Mouse (Mus musculus) lung, postnatal 0 days (tissue): Measurements from ENCODE around the gene Klhl7. TPM values are rescaled to one million over a fixed set of nuclear protein-coding genes. Genes with fewer than 3 reads are reported as not detected.

Experiments used
- ATAC-seq: fragments of 200-750 bp; cut with Nextera tagmentation; 2 replicates; pipeline ENCODE4 v1.8.0; 2017; ENCODE audit warnings: moderate library complexity
- DNase-seq: peaks from one replicate; pipeline ENCODE4 v3.0.0-alpha.2; 2016; ENCODE audit warnings: low spot score
- H3K27ac ChIP-seq: fragments of 300-500 bp; sonication (generic); 2 replicates; pipeline ENCODE4 v1.5.1; 2014; ENCODE audit warnings: antibody characterized with exemption, mild to moderate bottlenecking, low read length, mixed read lengths
- H3K27me3 ChIP-seq: fragments of 300-500 bp; sonication (generic); replicated peaks from 2 replicates; pipeline ENCODE4 v1.6.1; 2014; ENCODE audit warnings: low read length, mixed read lengths; ENCODE audit not compliant: insufficient read depth
- H3K36me3 ChIP-seq: fragments of 300-500 bp; sonication (generic); 2 replicates; pipeline ENCODE4 v1.6.1; 2014; ENCODE audit warnings: low read length, mixed read lengths; ENCODE audit not compliant: insufficient read depth
- H3K4me1 ChIP-seq: fragments of 300-500 bp; sonication (generic); 2 replicates; pipeline ENCODE4 v1.6.1; 2014; ENCODE audit warnings: antibody characterized with exemption, low read depth, low read length, mixed read lengths; ENCODE audit not compliant: insufficient read depth
- H3K4me2 ChIP-seq: fragments of 300-500 bp; sonication (generic); replicated peaks from 2 replicates; pipeline ENCODE4 v1.6.1; 2014; ENCODE audit warnings: low read depth, mild to moderate bottlenecking, low read length, moderate library complexity, mixed read lengths
- H3K4me3 ChIP-seq: fragments of 300-500 bp; sonication (generic); 2 replicates; pipeline ENCODE4 v1.5.1; 2014; ENCODE audit warnings: low read depth, low read length
- H3K9ac ChIP-seq: fragments of 300-500 bp; sonication (generic); replicated peaks from 2 replicates; pipeline ENCODE4 v1.6.1; 2014; ENCODE audit warnings: low read depth, mild to moderate bottlenecking
- H3K9me3 ChIP-seq: fragments of 300-500 bp; sonication (generic); 2 replicates; pipeline ENCODE4 v1.6.1; 2016; ENCODE audit warnings: low read length, mixed read lengths
- CTCF ChIP-seq: IDR thresholded peaks from 2 replicates; pipeline ENCODE4 v1.5.1; 2016; ENCODE audit warnings: antibody characterized with exemption, mild to moderate bottlenecking
- EP300 ChIP-seq: IDR thresholded peaks from 2 replicates; pipeline ENCODE4 v1.6.1; 2016; ENCODE audit warnings: antibody characterized with exemption, mild to moderate bottlenecking, control low read depth
- WGBS: fragments of 180-500 bp; shearing (Covaris S2); extraction: QIAGEN DNeasy Blood & Tissue Kit; methylation state at CpG from one replicate; pipeline ENCODE4 v1.1.7; 2014; 5-methylcytosine and 5-hydroxymethylcytosine counted together
- polyA plus RNA-seq: library from polyadenylated mRNA; unstranded; fragments of >200 nt; fragmentation: Nextera tagmentation; extraction: Ambion mirVana; gene quantifications from 2 replicates; pipeline ENCODE4 v1.2.1, GENCODE M21; 2015

The Klhl7 gene
- polyA plus RNA-seq, 1 experiment from 2014 or later: 22.6 TPM

DNA sequence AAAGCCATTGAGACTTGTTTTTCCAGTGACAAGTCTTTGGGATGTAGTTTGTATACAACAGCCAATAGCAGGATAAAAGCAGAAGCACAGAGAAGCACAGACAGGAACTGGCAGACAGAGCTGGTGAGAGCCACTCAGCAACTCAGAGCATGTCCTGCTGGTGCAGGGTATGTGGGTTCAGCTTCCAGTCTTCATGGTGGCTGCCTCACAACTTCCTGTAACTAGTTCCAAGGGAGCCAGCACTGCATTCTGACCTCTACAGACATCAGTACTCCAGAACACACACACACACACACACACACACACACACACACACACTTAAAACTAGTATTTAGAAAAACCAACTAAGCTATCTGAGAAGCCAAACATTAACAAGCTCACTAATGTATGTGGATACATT lies 71.7 kb downstream of the Klhl7 start:
- Histone ChIP-seq H3K27me3 (no peaks in the 10 kb centered on the region), H3K36me3 (peaks cover 12% of the 10 kb centered on the region; the same call in 1 of the 2 replicates), H3K4me3 (no peak overlapping the region), H3K27ac (no peak overlapping the region), H3K4me2 (no peak overlapping the region), H3K9ac (no peak overlapping the region), H3K4me1 (no peaks in the 10 kb centered on the region), H3K9me3 (no peaks in the 10 kb centered on the region)
- ATAC-seq (no peak), DNase-seq (no peak)
- TF ChIP-seq EP300: no peak
- TF ChIP-seq CTCF: no peak

DNA sequence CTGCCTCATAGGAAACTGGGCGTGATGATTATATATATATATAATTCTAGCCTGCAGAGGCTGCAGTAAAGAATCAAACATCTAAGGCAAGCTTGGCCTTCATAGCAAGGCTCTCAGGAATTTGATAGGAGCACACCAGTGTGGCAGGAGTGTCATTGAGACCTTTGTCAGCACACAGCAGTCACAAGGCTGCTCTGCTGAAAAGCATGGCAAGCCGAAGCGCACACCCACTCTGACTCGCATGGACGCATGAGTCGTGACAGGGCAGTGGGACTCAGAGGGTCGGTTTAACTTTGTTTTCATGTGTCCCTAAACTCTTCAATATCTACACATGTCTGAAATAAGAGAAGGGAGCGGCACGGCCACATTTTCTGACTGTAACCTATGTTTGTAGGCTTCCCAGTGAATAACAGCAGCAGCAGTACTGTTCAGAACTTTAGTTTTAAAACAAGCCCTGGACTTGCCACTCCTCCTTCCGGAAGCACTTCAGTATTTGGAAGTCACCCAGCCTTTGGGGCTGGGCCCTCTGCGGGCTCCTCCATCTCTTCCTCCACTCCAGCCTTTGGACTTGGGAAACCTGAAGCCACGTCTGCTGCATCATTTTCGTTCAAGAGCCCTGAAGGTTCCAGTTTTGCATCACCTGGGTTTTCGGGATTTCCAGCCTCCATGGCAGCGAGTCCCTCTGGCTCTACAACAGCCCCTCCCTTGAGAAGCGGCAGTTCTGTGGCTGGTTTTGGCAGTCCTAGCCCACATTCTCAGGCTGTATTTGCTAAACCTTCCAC lies 81.3 kb downstream of the Klhl7 start:
- WGBS: 89% methylated on average over 16 of the region's 16 CpGs
- Histone ChIP-seq H3K4me3 (no peak overlapping the region), H3K4me1 (no peaks in the 10 kb centered on the region), H3K27ac (no peak overlapping the region), H3K9me3 (no peaks in the 10 kb centered on the region), H3K4me2 (no peak overlapping the region), H3K36me3 (peaks cover 5% of the 10 kb centered on the region; the same call in 1 of the 2 replicates), H3K9ac (no peak overlapping the region), H3K27me3 (no peaks in the 10 kb centered on the region)
- no peak for TF ChIP-seq CTCF
- TF ChIP-seq EP300: no peak
- no peak for DNase-seq
- ATAC-seq: no peak

DNA sequence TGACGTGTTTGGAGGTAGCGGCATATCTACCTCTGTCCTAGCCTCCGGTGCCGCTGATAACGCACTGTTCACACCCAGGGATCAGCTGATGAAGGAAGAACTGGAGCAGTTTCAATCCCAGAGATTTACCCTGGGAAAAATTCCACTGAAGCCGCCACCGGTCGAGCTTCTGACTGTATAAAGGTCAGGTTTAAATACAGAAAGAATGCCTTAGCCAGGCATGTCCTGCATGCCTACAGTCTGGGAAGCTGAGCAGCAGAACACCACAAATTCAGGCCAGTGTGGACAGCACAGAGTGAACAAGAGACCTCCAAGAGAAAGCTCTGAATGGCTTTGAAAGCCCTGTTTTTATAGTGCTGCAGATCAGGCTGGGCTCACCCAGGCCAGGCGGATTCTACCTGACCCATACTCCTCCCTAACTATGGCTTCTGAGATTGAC lies 81.9 kb downstream of the Klhl7 start:
- DNase-seq (no peak), ATAC-seq (no peak)
- Histone ChIP-seq H3K4me3 (no peak overlapping the region), H3K27ac (no peak overlapping the region), H3K4me2 (no peak overlapping the region), H3K27me3 (no peaks in the 10 kb centered on the region), H3K9ac (no peak overlapping the region), H3K9me3 (no peaks in the 10 kb centered on the region), H3K4me1 (no peaks in the 10 kb centered on the region), H3K36me3 (peaks cover 5% of the 10 kb centered on the region; the same call in 1 of the 2 replicates)
- no peak for TF ChIP-seq EP300
- no peak for TF ChIP-seq CTCF
- WGBS: 90% methylated on average over 9 of the region's 9 CpGs

DNA sequence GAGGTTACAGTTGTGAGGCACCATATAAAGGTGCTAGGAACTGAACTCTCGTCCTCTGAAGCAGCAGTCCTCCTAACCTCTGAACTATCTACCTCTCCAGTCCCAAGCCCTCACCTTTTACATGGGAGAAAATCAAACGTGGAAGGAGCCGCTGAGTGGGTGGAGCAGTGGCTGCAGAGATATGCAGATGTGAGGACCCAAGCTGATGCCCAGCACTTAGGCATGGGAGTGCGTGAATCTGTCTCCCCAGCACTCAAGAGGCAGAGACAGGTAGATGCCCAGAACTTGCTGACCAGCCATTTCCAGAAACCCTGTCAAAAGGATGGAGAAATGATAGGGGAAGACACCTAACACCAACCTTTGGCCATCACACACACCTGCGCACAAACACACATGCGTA lies 82.7 kb downstream of the Klhl7 start:
- Histone ChIP-seq H3K9me3 (no peaks in the 10 kb centered on the region), H3K4me3 (no peak overlapping the region), H3K4me1 (no peaks in the 10 kb centered on the region), H3K27ac (no peak overlapping the region), H3K36me3 (peaks cover 5% of the 10 kb centered on the region; the same call in 1 of the 2 replicates), H3K9ac (no peak overlapping the region), H3K27me3 (no peaks in the 10 kb centered on the region), H3K4me2 (no peak overlapping the region)
- ATAC-seq (no peak), DNase-seq (no peak)
- TF ChIP-seq CTCF (no peak), EP300 (no peak)
- WGBS: 88% methylated on average over 6 of the region's 6 CpGs

DNA sequence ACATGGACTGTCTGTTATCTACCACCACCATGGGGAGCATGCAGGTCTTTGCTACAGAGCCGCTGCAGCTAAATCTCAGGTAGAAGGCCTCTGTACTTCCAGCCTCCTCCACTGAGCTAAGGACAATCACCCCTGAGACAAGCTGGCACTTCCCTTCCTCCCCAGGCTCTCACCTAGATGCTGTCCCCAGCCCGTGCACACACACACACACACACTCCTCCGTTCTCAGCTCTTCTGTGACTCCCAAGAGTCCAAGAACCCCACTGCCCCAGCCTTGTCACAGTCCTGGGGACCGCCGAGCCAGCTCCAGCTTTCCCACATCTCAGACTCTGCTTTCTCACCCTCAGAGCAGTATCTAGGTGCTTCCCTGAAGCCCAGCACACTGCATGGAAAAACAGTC lies 83.6 kb downstream of the Klhl7 start:
- peaks cover 5% of the 10 kb centered on the region; the same call in 1 of the 2 replicates for H3K36me3 ChIP-seq
- no peaks in the 10 kb centered on the region for H3K9me3 ChIP-seq
- no peak for TF ChIP-seq CTCF
- TF ChIP-seq EP300: no peak
- WGBS: 94% methylated on average over 5 of the region's 5 CpGs
- no peak overlapping the region for H3K27ac ChIP-seq
- DNase-seq (no peak), ATAC-seq (no peak)
- H3K9ac ChIP-seq: no peak overlapping the region
- no peaks in the 10 kb centered on the region for H3K4me1 ChIP-seq
- H3K27me3 ChIP-seq: no peaks in the 10 kb centered on the region
- no peak overlapping the region for H3K4me2 ChIP-seq
- no peak overlapping the region for H3K4me3 ChIP-seq

DNA sequence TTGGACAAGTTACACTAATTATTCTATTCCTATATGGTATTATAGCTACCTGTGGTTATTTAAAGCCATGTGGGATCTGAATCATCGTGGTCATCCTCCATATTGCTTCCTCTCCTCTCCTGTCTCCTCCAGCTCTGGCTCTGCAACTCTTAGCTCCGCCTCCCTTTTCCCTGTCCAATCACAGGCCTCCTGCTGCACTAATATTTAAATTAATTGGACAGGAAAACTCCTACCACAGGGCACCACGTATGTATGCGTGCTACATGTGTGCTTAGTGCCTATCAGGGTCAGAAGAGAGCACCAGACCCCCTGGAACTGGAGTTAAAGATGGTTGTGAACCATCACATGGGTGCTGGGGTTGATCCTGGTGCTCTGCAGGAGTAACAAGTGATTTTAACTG lies 88.1 kb downstream of the Klhl7 start:
- Histone ChIP-seq H3K27me3 (no peaks in the 10 kb centered on the region), H3K36me3 (no peaks in the 10 kb centered on the region), H3K4me2 (no peak overlapping the region), H3K27ac (no peak overlapping the region), H3K9me3 (no peaks in the 10 kb centered on the region), H3K9ac (no peak overlapping the region), H3K4me1 (no peaks in the 10 kb centered on the region), H3K4me3 (no peak overlapping the region)
- no peak for ATAC-seq
- TF ChIP-seq CTCF (no peak), EP300 (no peak)
- WGBS: 67% methylated on average over 4 of the region's 4 CpGs
- no peak for DNase-seq
